Mouse (Mus musculus) heart, adult 2 months (tissue): Measurements from ENCODE around the gene Stip1. TPM values are rescaled to one million over a fixed set of nuclear protein-coding genes. Genes with fewer than 3 reads are reported as not detected.

Experiments
- DNase-seq, 2 experiments: peaks; one replicate each; pipeline ENCODE4 v3.0.0; 2021
- H3K27ac ChIP-seq: fragments of 200-600 bp; 2 replicates; pipeline ENCODE4 v1.8.1; 2022
- H3K27me3 ChIP-seq: fragments of 200-500 bp; 2 replicates; pipeline ENCODE4 v1.6.1; 2012; ENCODE audit warnings: mild to moderate bottlenecking, low read length, inconsistent platforms, mixed read lengths; ENCODE audit not compliant: control insufficient read depth, insufficient read depth
- H3K36me3 ChIP-seq: fragments of 200-500 bp; 2 replicates; pipeline ENCODE4 v1.6.1; 2012; ENCODE audit warnings: low read length, inconsistent platforms; ENCODE audit not compliant: control insufficient read depth, insufficient read depth
- H3K4me1 ChIP-seq: fragments of 200-500 bp; 2 replicates; pipeline ENCODE4 v1.6.1; 2011; ENCODE audit warnings: low read length; ENCODE audit not compliant: control insufficient read depth, insufficient read depth
- H3K4me3 ChIP-seq: fragments of 200-600 bp; 2 replicates; pipeline ENCODE4 v1.8.1; 2022
- H3K79me2 ChIP-seq: fragments of 200-500 bp; replicated peaks from 2 replicates; pipeline ENCODE4 v1.6.1; 2012; ENCODE audit warnings: mild to moderate bottlenecking, inconsistent platforms, low read length, moderate library complexity, mixed read lengths; ENCODE audit not compliant: control insufficient read depth, insufficient read depth
- H3K9ac ChIP-seq: fragments of 200-500 bp; 2 replicates; pipeline ENCODE4 v1.6.1; 2012; ENCODE audit warnings: low read depth, mild to moderate bottlenecking, control low read depth, inconsistent platforms, low read length, mixed read lengths
- CTCF ChIP-seq: fragments of 200-600 bp; IDR thresholded peaks from 2 replicates; pipeline ENCODE4 v1.8.1; 2022; ENCODE audit warnings: antibody characterized with exemption, mild to moderate bottlenecking, moderate library complexity
- EP300 ChIP-seq: fragments of 200-500 bp; IDR thresholded peaks from 2 replicates; pipeline ENCODE4 v1.6.1; 2011; ENCODE audit warnings: low read depth, low read length, control low read depth; ENCODE audit not compliant: insufficient read depth
- POLR2A ChIP-seq: fragments of 200-500 bp; IDR thresholded peaks from 2 replicates; pipeline ENCODE4 v1.6.1; 2011; ENCODE audit warnings: mild to moderate bottlenecking, low read depth, low read length, control low read depth; ENCODE audit not compliant: insufficient read depth
- WGBS: fragments of 180-500 bp; shearing (Covaris S2); methylation state at CpG from one replicate; pipeline ENCODE4 v1.1.7; 2018; 5-methylcytosine and 5-hydroxymethylcytosine counted together
- intact Hi-C: fragments of 180-260 bp; cut with DNase I; formaldehyde crosslinking; loops from one replicate; pipeline ENCODE4 v1.15.1; 2025
- polyA plus RNA-seq: library from polyadenylated mRNA; depleted of rRNA; stranded (reverse); fragments of >200 nt; gene quantifications from 2 replicates; pipeline ENCODE4 v1.2.3, GENCODE M21; 2012; rRNA removed
- total RNA-seq, 2 experiments: library from RNA; stranded (reverse); gene quantifications; 2 replicates each; pipeline ENCODE4 v1.2.3; 2021

Stip1 gene
- total and polyA plus RNA-seq, 3 experiments, result 49.9 to 121 (median 117) TPM

DNA sequence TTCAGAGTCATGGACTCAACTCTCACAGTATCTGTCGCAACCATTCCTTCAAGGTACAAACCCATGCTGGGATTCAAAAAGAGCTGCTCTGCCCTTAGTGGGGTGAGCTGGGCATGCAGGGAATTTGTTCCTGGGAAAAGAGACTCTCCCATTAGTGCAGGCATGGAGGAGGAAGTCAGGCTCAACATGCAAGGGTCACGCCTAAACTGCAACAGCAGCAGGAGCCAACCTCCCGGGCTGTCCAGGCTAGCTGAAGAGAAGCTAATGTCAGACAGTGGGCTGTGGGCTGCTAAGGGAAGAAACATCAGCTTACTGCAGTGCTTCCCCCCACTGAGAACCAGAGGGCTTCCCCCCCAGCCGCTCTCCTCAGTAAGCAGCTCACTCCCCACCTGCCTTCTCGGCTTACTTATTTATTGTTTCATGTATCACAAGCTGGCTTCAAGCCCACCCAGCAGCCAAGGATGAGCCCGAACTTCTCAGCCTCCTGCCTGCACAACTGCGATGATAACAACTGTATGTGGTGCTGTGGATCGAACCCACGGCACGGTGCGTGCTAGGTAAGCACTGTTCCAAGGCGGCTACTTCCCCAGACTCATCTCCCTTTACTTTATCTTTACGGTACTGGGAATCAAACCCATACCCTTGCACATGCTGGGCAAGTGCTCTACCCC is 67.4 kb downstream of the Stip1 start:
- H3K79me2 ChIP-seq, result no peaks in the 10 kb centered on the region; the same call in 1 of the 2 replicates
- 77% methylated on average over 13 of the region's 13 CpGs for WGBS
- H3K27ac ChIP-seq, result no peak overlapping the region
- intact Hi-C loops, result no loop called here
- no peaks in the 10 kb centered on the region for H3K36me3 ChIP-seq
- peaks cover 5% of the 10 kb centered on the region for H3K4me1 ChIP-seq
- no peak for TF ChIP-seq EP300
- TF ChIP-seq CTCF, result no peak
- TF ChIP-seq POLR2A, result no peak
- H3K4me3 ChIP-seq, result no peak overlapping the region
- H3K9ac ChIP-seq, result no peak overlapping the region
- no peak for DNase-seq
- H3K27me3 ChIP-seq, result no peaks in the 10 kb centered on the region

DNA sequence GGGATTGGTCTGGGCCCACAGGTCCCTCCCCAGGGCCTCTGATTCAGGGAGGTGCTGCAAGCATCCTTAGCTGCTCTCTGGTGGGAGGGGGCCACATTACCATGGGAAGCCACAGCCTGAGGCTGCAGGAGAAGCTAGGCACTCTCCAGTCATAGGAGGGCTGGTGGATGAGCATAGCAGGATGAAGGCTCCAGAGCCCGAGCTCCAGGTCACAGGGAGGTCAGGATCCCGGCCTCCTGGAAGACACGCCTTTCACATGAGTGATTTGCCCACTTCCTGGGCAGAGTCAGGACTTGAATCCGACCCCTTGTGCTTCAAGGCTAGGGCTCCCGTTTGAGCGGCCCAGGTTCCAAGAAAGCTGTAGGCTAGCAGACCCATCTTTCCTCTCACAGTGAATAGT is 68.1 kb downstream of the Stip1 start:
- DNase-seq, result no peak
- no peak overlapping the region for H3K27ac ChIP-seq
- TF ChIP-seq CTCF (no peak), POLR2A (no peak), EP300 (no peak)
- no peaks in the 10 kb centered on the region; the same call in 1 of the 2 replicates for H3K79me2 ChIP-seq
- 47% methylated on average over 6 of the region's 6 CpGs for WGBS
- no peak overlapping the region for H3K4me3 ChIP-seq
- no peak overlapping the region for H3K9ac ChIP-seq
- H3K27me3 ChIP-seq, result no peaks in the 10 kb centered on the region
- no peaks in the 10 kb centered on the region for H3K36me3 ChIP-seq
- intact Hi-C loops, result no loop called here
- H3K4me1 ChIP-seq, result peaks cover 4% of the 10 kb centered on the region

Other genes with a start within 250 kb of the Stip1 start
- gene Rps6ka4, start 199.3 kb downstream of the Stip1 start, total RNA-seq, result 10 to 100 TPM; 15.9 to 17.9 TPM
- gene Rps6ka4, start 199.3 kb downstream of the Stip1 start, polyA plus RNA-seq, result 11.8 and 12.9 TPM in 2 replicates
- gene Ccdc88b, start 181.8 kb downstream of the Stip1 start, total RNA-seq, result 1 to 10 TPM in 1 of 2 experiments, under 1 TPM in 1; 0.86 to 1.0 TPM
- gene Ccdc88b, start 181.8 kb downstream of the Stip1 start, polyA plus RNA-seq, result 0.94 and 1.8 TPM in 2 replicates
- 10 to 100 TPM; 32.0 to 38.5 TPM for gene Trmt112, start 130.3 kb downstream of the Stip1 start, total RNA-seq
- gene Trmt112, start 130.3 kb downstream of the Stip1 start, polyA plus RNA-seq, result 67.9 and 71.5 TPM in 2 replicates
- gene Prdx5, start 129.9 kb downstream of the Stip1 start, total RNA-seq, result 100 to 1,000 TPM; 651 to 766 TPM
- 411 and 490 TPM in 2 replicates for gene Prdx5, start 129.9 kb downstream of the Stip1 start, polyA plus RNA-seq
- 100 to 1,000 TPM; 156 to 180 TPM for gene Esrra, start 118.2 kb downstream of the Stip1 start, total RNA-seq
- 135 and 152 TPM in 2 replicates for gene Esrra, start 118.2 kb downstream of the Stip1 start, polyA plus RNA-seq
- gene Catsperz, start 114.6 kb downstream of the Stip1 start, total RNA-seq, result not detected
- 0.23 and 0.64 TPM in 2 replicates for gene Catsperz, start 114.6 kb downstream of the Stip1 start, polyA plus RNA-seq
- gene Kcnk4, start 105.5 kb downstream of the Stip1 start, total RNA-seq, result not detected
- 0.21 TPM in 1 of 2 replicates, not detected in the other for gene Kcnk4, start 105.5 kb downstream of the Stip1 start, polyA plus RNA-seq
- 10 to 100 TPM; 21.1 to 25.8 TPM for gene Bad, start 98.1 kb downstream of the Stip1 start, total RNA-seq
- gene Bad, start 98.1 kb downstream of the Stip1 start, polyA plus RNA-seq, result 30.6 and 33.5 TPM in 2 replicates
- 10 to 100 TPM; 34.1 to 35.4 TPM for gene Gpr137, start 97.5 kb downstream of the Stip1 start, total RNA-seq
- 53.4 and 60.4 TPM in 2 replicates for gene Gpr137, start 97.5 kb downstream of the Stip1 start, polyA plus RNA-seq
- gene Ppp1r14b, start 65.0 kb downstream of the Stip1 start, total RNA-seq, result 10 to 100 TPM; 85.8 to 91.0 TPM
- gene Ppp1r14b, start 65.0 kb downstream of the Stip1 start, polyA plus RNA-seq, result 42.3 and 56.8 TPM in 2 replicates
- gene Plcb3, start 63.5 kb downstream of the Stip1 start, total RNA-seq, result 10 to 100 TPM; 14.6 to 15.2 TPM
- gene Plcb3, start 63.5 kb downstream of the Stip1 start, polyA plus RNA-seq, result 27.5 and 33.7 TPM in 2 replicates
- gene Fkbp2, start 59.5 kb downstream of the Stip1 start, total RNA-seq, result 10 to 100 TPM; 23.2 to 24.7 TPM
- 21.1 and 27.6 TPM in 2 replicates for gene Fkbp2, start 59.5 kb downstream of the Stip1 start, polyA plus RNA-seq
- gene Vegfb, start 52.3 kb downstream of the Stip1 start, total RNA-seq, result 100 to 1,000 TPM; 413 to 501 TPM
- gene Vegfb, start 52.3 kb downstream of the Stip1 start, polyA plus RNA-seq, result 257 and 355 TPM in 2 replicates
- gene Dnajc4, start 47.4 kb downstream of the Stip1 start, total RNA-seq, result 10 to 100 TPM; 45.6 to 57.4 TPM
- 57.6 and 68.4 TPM in 2 replicates for gene Dnajc4, start 47.4 kb downstream of the Stip1 start, polyA plus RNA-seq
- gene Nudt22, start 43.9 kb downstream of the Stip1 start, total RNA-seq, result 10 to 100 TPM; 25.5 to 33.6 TPM
- gene Nudt22, start 43.9 kb downstream of the Stip1 start, polyA plus RNA-seq, result 44.5 and 47.4 TPM in 2 replicates
- 10 to 100 TPM; 20.7 to 26.3 TPM for gene Trpt1, start 43.8 kb downstream of the Stip1 start, total RNA-seq
- gene Trpt1, start 43.8 kb downstream of the Stip1 start, polyA plus RNA-seq, result 26.4 and 30.7 TPM in 2 replicates
- gene Fermt3, start 20.5 kb downstream of the Stip1 start, total RNA-seq, result 1 to 10 TPM; 5.2 to 9.0 TPM
- gene Fermt3, start 20.5 kb downstream of the Stip1 start, polyA plus RNA-seq, result 4.7 and 7.8 TPM in 2 replicates
- gene Macrod1, start 16.8 kb upstream of the Stip1 start, total RNA-seq, result 100 to 1,000 TPM; 262 to 309 TPM
- 260 and 278 TPM in 2 replicates for gene Macrod1, start 16.8 kb upstream of the Stip1 start, polyA plus RNA-seq
- 1 to 10 TPM; 1.1 to 1.2 TPM for gene Flrt1, start 65.8 kb upstream of the Stip1 start, total RNA-seq
- gene Flrt1, start 65.8 kb upstream of the Stip1 start, polyA plus RNA-seq, result 0.84 and 0.94 TPM in 2 replicates
- 10 to 100 TPM; 62.1 to 70.9 TPM for gene Otub1, start 166.3 kb upstream of the Stip1 start, total RNA-seq
- gene Otub1, start 166.3 kb upstream of the Stip1 start, polyA plus RNA-seq, result 73.3 and 84.2 TPM in 2 replicates
- 100 to 1,000 TPM; 384 to 424 TPM for gene Cox8a, start 177.6 kb upstream of the Stip1 start, total RNA-seq
- 589 and 775 TPM in 2 replicates for gene Cox8a, start 177.6 kb upstream of the Stip1 start, polyA plus RNA-seq
- gene Naa40, start 201.2 kb upstream of the Stip1 start, total RNA-seq, result 10 to 100 TPM; 14.9 to 16.4 TPM
- gene Naa40, start 201.2 kb upstream of the Stip1 start, polyA plus RNA-seq, result 23.8 and 31.8 TPM in 2 replicates
- 1 to 10 TPM; 5.7 to 7.6 TPM for gene Rcor2, start 227.4 kb upstream of the Stip1 start, total RNA-seq
- gene Rcor2, start 227.4 kb upstream of the Stip1 start, polyA plus RNA-seq, result 11.6 and 12.7 TPM in 2 replicates